Mouse (Mus musculus): ENCODE data around the gene Slc26a9. TPM values are rescaled to one million over a fixed set of nuclear protein-coding genes. Genes with fewer than 3 reads are reported as not detected.
A peak's percentile ranks its signal among the peaks of the same experiment; 100 is the strongest.

The Slc26a9 gene
- polyA plus RNA-seq (2014; fragmentation: Nextera tagmentation; extraction: Ambion mirVana): 3.3 and 6.4 TPM in 2 replicates

DNA sequence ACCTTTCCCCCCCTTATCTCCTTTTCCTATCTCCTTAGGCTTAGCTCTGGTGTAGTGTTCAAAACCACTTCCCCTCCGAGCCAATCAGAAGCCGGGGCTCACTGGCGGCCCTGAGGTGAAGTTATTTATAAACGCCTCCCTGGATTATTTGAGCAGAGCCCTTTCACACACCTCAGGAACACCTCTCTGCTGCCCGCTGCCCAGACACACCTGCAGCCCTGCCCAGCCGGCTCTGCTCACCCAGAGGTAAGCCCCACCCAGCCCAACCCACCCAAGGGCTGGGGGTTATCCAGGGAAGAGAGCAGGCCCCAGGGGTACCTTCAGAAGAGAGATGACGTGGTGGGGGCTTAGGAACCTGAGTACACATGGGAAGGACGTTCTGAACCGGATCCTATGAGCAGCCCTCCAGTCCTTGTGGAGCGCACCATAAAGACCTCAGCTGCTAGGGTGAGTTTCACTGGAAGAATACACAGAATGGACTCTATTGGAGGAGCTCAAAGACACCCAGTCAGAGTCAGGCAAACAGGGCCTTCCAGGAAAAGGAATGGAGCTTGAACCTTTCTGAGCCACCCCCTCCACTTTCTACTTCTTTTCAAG is at the start of gene Slc26a9:
Gene Slc26a9 (plus strand): TSS at position 155 of the 597 bp plus-strand sequence.
- 47% methylated on average over 10 of the region's 10 CpGs for WGBS

GRCm38 (mm10) chr1:131695308-131695707 is 48.5 kb upstream of the Slc26a9 start:
- Histone ChIP-seq H3K9ac (replicated peaks; ENCODE audit: low read depth, low read length) (no peak overlapping the region), H3K27me3 (ENCODE audit: control insufficient read depth, insufficient read depth, low read length) (no peaks in the 10 kb centered on the region), H3K4me2 (replicated peaks; ENCODE audit: low read depth, low read length) (no peak overlapping the region), H3K36me3 (ENCODE audit: control insufficient read depth, insufficient read depth, low read length) (no peaks in the 10 kb centered on the region), H3K9me3 (ENCODE audit: control insufficient read depth, low read depth, low read length) (no peaks in the 10 kb centered on the region), H3K27ac (ENCODE audit: low read length) (no peak overlapping the region), H3K4me1 (ENCODE audit: control insufficient read depth, insufficient read depth, low read length) (peaks cover 6% of the 10 kb centered on the region; the same call in 1 of the 2 replicates), H3K4me3 (ENCODE audit: low read depth, low read length) (no peak overlapping the region)
- no peak for ATAC-seq (ENCODE audit: insufficient number of reproducible peaks, insufficient read depth, low FRiP score, low read depth)
- WGBS: 76% methylated on average over 2 of the region's 2 CpGs

More for the DNA sequence above, at the start of gene Slc26a9:
- no peaks in the 10 kb centered on the region for H3K27me3 ChIP-seq (ENCODE audit: control insufficient read depth, insufficient read depth, low read length)
- peak within 1 kb of the TSS; percentile 18; the same call in 1 of the 2 replicates for H3K9ac ChIP-seq (replicated peaks; ENCODE audit: low read depth, low read length)
- ATAC-seq (ENCODE audit: insufficient number of reproducible peaks, insufficient read depth, low FRiP score, low read depth): peak; percentile 93
- H3K36me3 ChIP-seq (ENCODE audit: control insufficient read depth, insufficient read depth, low read length): no peaks in the 10 kb centered on the region
- H3K9me3 ChIP-seq (ENCODE audit: control insufficient read depth, low read depth, low read length): no peaks in the 10 kb centered on the region
- 0 out of 2 replicates have a peak, but pooled peaks cover 6% of the 10 kb centered on the region for H3K4me1 ChIP-seq (ENCODE audit: control insufficient read depth, insufficient read depth, low read length)
- H3K27ac ChIP-seq (ENCODE audit: low read length): peak within 1 kb of the TSS; percentile 24; the same call in 1 of the 2 replicates
- H3K4me3 ChIP-seq (ENCODE audit: low read depth, low read length): no peak within 1 kb of the TSS
- peak within 1 kb of the TSS; percentile 28 for H3K4me2 ChIP-seq (replicated peaks; ENCODE audit: low read depth, low read length)

GRCm38 (mm10) chr1:131696325-131696724 is 47.5 kb upstream of the Slc26a9 start:
- no peaks in the 10 kb centered on the region for H3K36me3 ChIP-seq (ENCODE audit: control insufficient read depth, insufficient read depth, low read length)
- no peak overlapping the region for H3K4me2 ChIP-seq (replicated peaks; ENCODE audit: low read depth, low read length)
- no peaks in the 10 kb centered on the region for H3K27me3 ChIP-seq (ENCODE audit: control insufficient read depth, insufficient read depth, low read length)
- 64% methylated on average over 4 of the region's 4 CpGs for WGBS
- ATAC-seq (ENCODE audit: insufficient number of reproducible peaks, insufficient read depth, low FRiP score, low read depth): no peak
- H3K27ac ChIP-seq (ENCODE audit: low read length): no peak overlapping the region
- no peak overlapping the region for H3K4me3 ChIP-seq (ENCODE audit: low read depth, low read length)
- H3K4me1 ChIP-seq (ENCODE audit: control insufficient read depth, insufficient read depth, low read length): no peaks in the 10 kb centered on the region
- H3K9ac ChIP-seq (replicated peaks; ENCODE audit: low read depth, low read length): no peak overlapping the region
- H3K9me3 ChIP-seq (ENCODE audit: control insufficient read depth, low read depth, low read length): no peaks in the 10 kb centered on the region

- ATAC-seq (ENCODE audit: insufficient number of reproducible peaks, insufficient read depth, low FRiP score, low read depth): no peak
- 90% methylated on average over 3 of the region's 3 CpGs for WGBS
- H3K4me2 ChIP-seq (replicated peaks; ENCODE audit: low read depth, low read length): no peak overlapping the region
Observed at GRCm38 (mm10) chr1:131698770-131699169, 45.1 kb upstream of the Slc26a9 start.

GRCm38 (mm10) chr1:131699642-131700041 is 44.2 kb upstream of the Slc26a9 start:
- no peaks in the 10 kb centered on the region for H3K27me3 ChIP-seq (ENCODE audit: control insufficient read depth, insufficient read depth, low read length)
- WGBS: 57% methylated on average over 4 of the region's 4 CpGs
- ATAC-seq (ENCODE audit: insufficient number of reproducible peaks, insufficient read depth, low FRiP score, low read depth): no peak

More at GRCm38 (mm10) chr1:131698770-131699169, 45.1 kb upstream of the Slc26a9 start:
- no peaks in the 10 kb centered on the region for H3K27me3 ChIP-seq (ENCODE audit: control insufficient read depth, insufficient read depth, low read length)
- H3K27ac ChIP-seq (ENCODE audit: low read length): no peak overlapping the region
- H3K4me3 ChIP-seq (ENCODE audit: low read depth, low read length): no peak overlapping the region
- no peaks in the 10 kb centered on the region for H3K9me3 ChIP-seq (ENCODE audit: control insufficient read depth, low read depth, low read length)
- H3K4me1 ChIP-seq (ENCODE audit: control insufficient read depth, insufficient read depth, low read length): no peaks in the 10 kb centered on the region
- H3K36me3 ChIP-seq (ENCODE audit: control insufficient read depth, insufficient read depth, low read length): no peaks in the 10 kb centered on the region
- H3K9ac ChIP-seq (replicated peaks; ENCODE audit: low read depth, low read length): no peak overlapping the region

DNA sequence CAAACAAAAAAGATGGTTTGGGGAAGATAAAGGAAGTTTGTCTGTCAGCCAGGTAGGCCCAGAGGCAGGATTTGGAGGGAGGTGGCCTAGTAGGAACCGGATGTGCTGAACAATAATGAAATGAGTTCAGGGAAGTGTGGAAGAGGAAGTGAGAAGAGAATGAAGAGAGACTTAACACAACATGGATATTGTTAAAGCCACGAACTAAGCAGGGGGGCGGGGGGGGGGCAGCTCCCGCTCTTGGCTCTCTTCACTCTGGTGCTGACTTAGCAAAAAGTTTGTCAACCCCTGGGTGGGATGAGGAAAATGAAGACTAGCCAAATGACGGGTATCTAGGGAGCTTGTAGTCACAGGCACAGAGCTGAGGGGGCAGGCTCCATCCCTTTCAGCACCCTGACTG is 43.4 kb upstream of the Slc26a9 start:
- H3K9ac ChIP-seq (replicated peaks; ENCODE audit: low read depth, low read length): no peak overlapping the region
- no peak overlapping the region for H3K4me3 ChIP-seq (ENCODE audit: low read depth, low read length)
- ATAC-seq (ENCODE audit: insufficient number of reproducible peaks, insufficient read depth, low FRiP score, low read depth): no peak
- WGBS: 75% methylated on average over 5 of the region's 5 CpGs
- no peak overlapping the region for H3K27ac ChIP-seq (ENCODE audit: low read length)
- H3K4me2 ChIP-seq (replicated peaks; ENCODE audit: low read depth, low read length): no peak overlapping the region
- no peaks in the 10 kb centered on the region for H3K4me1 ChIP-seq (ENCODE audit: control insufficient read depth, insufficient read depth, low read length)
- no peaks in the 10 kb centered on the region for H3K9me3 ChIP-seq (ENCODE audit: control insufficient read depth, low read depth, low read length)
- no peaks in the 10 kb centered on the region for H3K27me3 ChIP-seq (ENCODE audit: control insufficient read depth, insufficient read depth, low read length)
- H3K36me3 ChIP-seq (ENCODE audit: control insufficient read depth, insufficient read depth, low read length): no peaks in the 10 kb centered on the region

More at GRCm38 (mm10) chr1:131699642-131700041, 44.2 kb upstream of the Slc26a9 start:
- no peak overlapping the region for H3K4me3 ChIP-seq (ENCODE audit: low read depth, low read length)
- no peak overlapping the region for H3K4me2 ChIP-seq (replicated peaks; ENCODE audit: low read depth, low read length)
- no peaks in the 10 kb centered on the region for H3K9me3 ChIP-seq (ENCODE audit: control insufficient read depth, low read depth, low read length)
- H3K27ac ChIP-seq (ENCODE audit: low read length): no peak overlapping the region
- H3K36me3 ChIP-seq (ENCODE audit: control insufficient read depth, insufficient read depth, low read length): no peaks in the 10 kb centered on the region
- no peak overlapping the region for H3K9ac ChIP-seq (replicated peaks; ENCODE audit: low read depth, low read length)
- H3K4me1 ChIP-seq (ENCODE audit: control insufficient read depth, insufficient read depth, low read length): no peaks in the 10 kb centered on the region

- no peaks in the 10 kb centered on the region for H3K9me3 ChIP-seq (ENCODE audit: control insufficient read depth, low read depth, low read length)
- no peak overlapping the region for H3K9ac ChIP-seq (replicated peaks; ENCODE audit: low read depth, low read length)
- H3K4me3 ChIP-seq (ENCODE audit: low read depth, low read length): no peak overlapping the region
- H3K4me2 ChIP-seq (replicated peaks; ENCODE audit: low read depth, low read length): no peak overlapping the region
- ATAC-seq (ENCODE audit: insufficient number of reproducible peaks, insufficient read depth, low FRiP score, low read depth): no peak
- H3K27me3 ChIP-seq (ENCODE audit: control insufficient read depth, insufficient read depth, low read length): no peaks in the 10 kb centered on the region
- no peaks in the 10 kb centered on the region for H3K36me3 ChIP-seq (ENCODE audit: control insufficient read depth, insufficient read depth, low read length)
- WGBS: 85% methylated on average over 5 of the region's 5 CpGs
- H3K27ac ChIP-seq (ENCODE audit: low read length): no peak overlapping the region
- H3K4me1 ChIP-seq (ENCODE audit: control insufficient read depth, insufficient read depth, low read length): no peaks in the 10 kb centered on the region
Observed at GRCm38 (mm10) chr1:131701391-131701790, 42.4 kb upstream of the Slc26a9 start.

DNA sequence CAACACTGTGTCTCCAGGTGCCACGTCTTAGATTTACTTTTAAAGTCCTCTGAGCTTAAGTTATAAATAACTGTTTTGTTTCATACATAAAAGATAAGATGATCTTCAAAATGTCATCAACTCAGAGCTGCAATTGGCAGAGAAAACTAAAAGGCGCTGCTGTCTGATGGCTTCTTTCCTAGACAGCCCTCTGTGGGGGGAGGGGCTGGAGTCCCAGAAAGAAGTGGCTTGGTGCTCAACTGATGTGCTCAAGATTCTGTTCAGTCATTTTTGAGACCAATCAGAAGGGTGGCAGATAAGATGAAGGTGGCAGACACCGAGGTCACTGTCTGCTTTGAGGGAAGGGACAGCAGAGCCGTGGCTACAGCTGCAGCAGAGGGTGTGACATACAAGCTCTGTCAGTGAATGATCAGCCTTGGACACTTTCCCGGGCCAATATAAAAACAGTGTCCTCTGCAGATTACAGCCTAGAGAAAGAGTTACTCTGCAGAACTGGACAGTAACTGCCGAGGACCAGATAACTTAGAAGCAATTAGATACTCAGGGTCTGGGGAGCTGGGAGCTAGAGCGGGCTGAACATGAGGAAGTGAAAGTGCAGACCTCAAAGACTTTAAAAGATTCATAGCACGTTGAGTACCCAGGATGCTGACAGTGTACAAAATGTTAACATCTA is 41.6 kb upstream of the Slc26a9 start:
- Histone ChIP-seq H3K4me3 (ENCODE audit: low read depth, low read length) (no peak overlapping the region), H3K27ac (ENCODE audit: low read length) (no peak overlapping the region), H3K4me2 (replicated peaks; ENCODE audit: low read depth, low read length) (no peak overlapping the region), H3K4me1 (ENCODE audit: control insufficient read depth, insufficient read depth, low read length) (no peaks in the 10 kb centered on the region), H3K9me3 (ENCODE audit: control insufficient read depth, low read depth, low read length) (no peaks in the 10 kb centered on the region), H3K36me3 (ENCODE audit: control insufficient read depth, insufficient read depth, low read length) (no peaks in the 10 kb centered on the region), H3K27me3 (ENCODE audit: control insufficient read depth, insufficient read depth, low read length) (no peaks in the 10 kb centered on the region), H3K9ac (replicated peaks; ENCODE audit: low read depth, low read length) (no peak overlapping the region)
- 57% methylated on average over 8 of the region's 8 CpGs for WGBS
- ATAC-seq (ENCODE audit: insufficient number of reproducible peaks, insufficient read depth, low FRiP score, low read depth): no peak

Measured in stomach, embryonic 14.5 days (tissue).